Mouse (Mus musculus): Measurements from ENCODE around the gene Ap5s1. TPM values are rescaled to one million over a fixed set of nuclear protein-coding genes. Genes with fewer than 3 reads are reported as not detected.

The Ap5s1 gene
- polyA plus RNA-seq, 1 experiment from 2014 or later: 17.0 TPM

DNA sequence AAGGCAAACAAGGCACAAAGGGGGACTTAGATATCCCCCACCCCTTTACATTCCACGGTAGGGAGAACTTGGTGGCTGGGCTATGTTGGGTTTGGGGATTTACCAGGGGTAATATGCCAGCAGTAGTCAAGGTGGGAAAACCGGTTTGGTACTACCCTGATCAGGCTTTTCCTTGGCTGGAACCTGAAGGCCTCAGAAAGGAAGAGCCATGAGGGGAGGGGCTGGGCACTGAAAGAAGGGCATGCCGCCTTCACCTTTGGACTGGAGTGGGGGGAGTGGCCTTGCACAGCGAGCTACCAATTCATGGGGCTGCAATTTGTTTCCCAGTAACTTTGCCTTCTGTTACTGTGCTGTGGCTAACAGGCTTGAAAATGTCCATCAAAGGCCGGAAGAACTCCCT lies 30.4 kb upstream of the Ap5s1 start:
- no peak overlapping the region for H3K4me3 ChIP-seq (ENCODE audit: inconsistent target)
- 83% methylated on average over 5 of the region's 5 CpGs for WGBS (ENCODE audit: missing documents)
- no peak overlapping the region for H3K27ac ChIP-seq
- peaks cover 37% of the 10 kb centered on the region for H3K79me2 ChIP-seq (ENCODE audit: inconsistent target)
- H3K36me3 ChIP-seq (ENCODE audit: inconsistent target): peaks cover 5% of the 10 kb centered on the region; the same call in 1 of the 2 replicates

DNA sequence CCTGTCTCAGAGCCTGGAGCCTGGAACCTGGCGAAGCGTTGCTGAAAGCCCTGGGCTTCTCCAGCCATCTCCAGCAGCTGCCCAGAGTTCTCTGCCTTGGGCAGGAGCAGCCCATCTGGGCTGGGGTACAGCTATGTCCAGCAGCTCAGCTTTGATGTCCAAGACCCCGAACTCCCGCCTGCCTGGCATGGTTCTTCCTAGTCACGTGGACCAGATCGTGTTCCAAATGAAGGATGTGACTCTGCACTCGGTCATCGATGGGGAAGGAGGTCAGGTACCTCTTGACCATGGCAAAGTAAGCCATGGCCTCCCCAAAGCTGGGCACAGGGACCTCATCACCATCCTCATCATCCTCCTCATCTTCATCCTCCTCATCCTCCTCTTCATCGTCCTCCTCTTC lies 28.9 kb upstream of the Ap5s1 start:
- Histone ChIP-seq H3K27ac (no peak overlapping the region), H3K79me2 (ENCODE audit: inconsistent target) (peaks cover 37% of the 10 kb centered on the region), H3K4me3 (ENCODE audit: inconsistent target) (peak overlapping the region; percentile 61), H3K36me3 (ENCODE audit: inconsistent target) (peaks cover 5% of the 10 kb centered on the region; the same call in 1 of the 2 replicates)
- WGBS (ENCODE audit: missing documents): 88% methylated on average over 9 of the region's 9 CpGs

- Histone ChIP-seq H3K27ac (peak overlapping the region; percentile 25; the same call in 1 of the 2 replicates), H3K79me2 (ENCODE audit: inconsistent target) (peaks cover 37% of the 10 kb centered on the region), H3K4me3 (ENCODE audit: inconsistent target) (peak overlapping the region; percentile 61), H3K36me3 (ENCODE audit: inconsistent target) (peaks cover 5% of the 10 kb centered on the region; the same call in 1 of the 2 replicates)
- 47% methylated on average over 25 of the region's 26 CpGs for whole genome bisulfite sequencing (ENCODE audit: missing documents)
These were observed 28.0 kb upstream of the Ap5s1 start for GRCm38 (mm10) chr2:131178828-131179245.

DNA sequence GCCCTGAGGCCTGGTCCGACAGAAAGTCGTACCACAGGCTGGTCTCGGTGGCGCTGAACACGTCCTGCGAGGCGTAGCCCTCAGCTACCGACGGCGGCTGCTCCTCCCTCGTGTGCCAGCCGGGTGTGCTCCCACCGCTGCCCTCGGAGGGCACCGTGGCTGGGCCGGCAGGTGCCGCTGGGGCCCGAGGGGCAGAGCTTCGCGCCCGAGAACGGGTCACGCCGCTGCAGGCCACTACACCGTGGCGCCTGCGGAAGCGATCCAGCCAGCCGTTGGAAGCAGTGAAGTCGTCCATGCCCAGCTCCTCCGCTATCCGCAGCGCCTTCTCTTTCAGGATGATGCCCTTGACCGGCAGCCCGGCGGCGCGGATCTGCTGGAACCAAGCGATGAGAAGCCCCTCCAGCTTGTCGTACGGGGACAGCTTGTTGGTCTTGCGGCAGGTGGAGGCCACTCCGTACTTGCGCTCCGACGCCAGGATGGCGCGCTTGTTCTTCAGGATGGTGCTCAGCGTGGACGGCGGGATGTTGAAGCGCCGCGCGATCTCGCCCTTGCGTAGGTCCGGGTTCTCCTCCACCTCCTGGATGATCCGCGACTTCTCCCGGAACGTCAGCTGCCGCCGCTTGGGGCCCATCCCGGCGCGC lies 27.5 kb upstream of the Ap5s1 start:
- H3K27ac ChIP-seq: peak overlapping the region; percentile 73
- H3K79me2 ChIP-seq (ENCODE audit: inconsistent target): peaks cover 37% of the 10 kb centered on the region
- H3K36me3 ChIP-seq (ENCODE audit: inconsistent target): peaks cover 5% of the 10 kb centered on the region; the same call in 1 of the 2 replicates
- WGBS (ENCODE audit: missing documents): under 1% methylated on average over 65 of the region's 67 CpGs
- H3K4me3 ChIP-seq (ENCODE audit: inconsistent target): peak overlapping the region; percentile 61

DNA sequence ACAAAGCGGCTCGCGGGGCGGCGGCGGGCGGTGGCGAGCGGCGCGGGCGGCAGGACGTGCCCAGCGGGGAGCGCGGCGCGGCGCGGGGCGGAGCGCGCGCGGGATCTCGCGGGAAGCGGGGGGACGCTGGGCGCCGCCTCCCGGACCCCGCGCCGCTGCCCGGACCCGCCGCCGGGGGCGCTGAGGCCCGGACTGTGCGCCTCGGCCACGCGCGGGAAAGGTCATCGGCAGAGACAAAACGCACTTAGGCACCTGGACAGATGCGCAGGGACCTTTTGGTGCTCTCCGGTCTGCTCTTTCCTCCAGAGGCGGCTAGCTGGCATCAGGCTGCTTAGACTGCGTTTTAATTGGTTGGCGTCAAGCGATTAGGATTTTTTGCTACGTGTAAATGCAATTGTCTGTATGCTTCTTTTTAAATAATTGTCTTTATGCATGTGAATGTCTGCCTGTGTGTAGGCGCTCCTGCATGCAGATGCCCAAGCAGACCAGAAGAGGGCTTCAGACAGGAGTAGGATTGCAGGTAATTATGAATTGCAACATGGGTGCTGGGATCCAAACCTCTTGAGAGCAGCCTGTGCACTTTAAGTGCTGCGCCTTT lies 26.8 kb upstream of the Ap5s1 start, which contains the start of gene Cenpb:
Cenpb (minus strand) TSS at position 78 of the 598 bp plus-strand sequence.
- Histone ChIP-seq H3K79me2 (ENCODE audit: inconsistent target) (peaks cover 37% of the 10 kb centered on the region), H3K27ac (peak within 1 kb of the TSS; percentile 73), H3K36me3 (ENCODE audit: inconsistent target) (peaks cover 5% of the 10 kb centered on the region; the same call in 1 of the 2 replicates), H3K4me3 (ENCODE audit: inconsistent target) (peak within 1 kb of the TSS; percentile 61)
- 2% methylated on average over 52 of the region's 57 CpGs for WGBS (ENCODE audit: missing documents)

DNA sequence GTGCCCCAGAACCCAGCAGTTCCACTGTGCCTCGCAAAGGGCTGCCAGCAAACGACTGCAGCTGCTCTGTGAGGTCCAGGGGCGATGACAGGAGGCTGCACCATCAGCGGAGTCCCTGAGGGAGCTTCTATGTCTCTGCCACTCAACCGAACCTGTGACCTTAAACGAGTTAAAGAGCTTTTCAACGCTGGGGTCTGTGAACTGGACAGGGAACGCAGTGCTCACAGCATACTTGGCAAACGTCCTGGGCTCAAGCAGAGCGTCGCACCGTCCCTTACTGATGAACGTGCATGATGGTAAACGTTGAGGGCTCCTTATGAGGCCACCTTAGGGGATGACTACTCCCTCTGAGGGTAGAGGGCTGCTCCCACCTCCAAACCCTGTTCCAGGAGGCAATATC lies 20.5 kb upstream of the Ap5s1 start:
- H3K27ac ChIP-seq: peak overlapping the region; percentile 38; the same call in 1 of the 2 replicates
- 12% methylated on average over 14 of the region's 14 CpGs for WGBS (ENCODE audit: missing documents)
- H3K36me3 ChIP-seq (ENCODE audit: inconsistent target): no peaks in the 10 kb centered on the region
- H3K4me3 ChIP-seq (ENCODE audit: inconsistent target): peak overlapping the region; percentile 70
- peaks cover 23% of the 10 kb centered on the region for H3K79me2 ChIP-seq (ENCODE audit: inconsistent target)

GRCm38 (mm10) chr2:131186771-131187601 lies 19.9 kb upstream of the Ap5s1 start, which contains the start of the genes Cdc25b and Spef1:
TSS of gene Cdc25b (plus strand) at chr2:131186949.
TSS of gene Spef1 (minus strand) at chr2:131187282.
- Histone ChIP-seq H3K27ac (peak within 1 kb of the TSS; percentile 68), H3K4me3 (ENCODE audit: inconsistent target) (peak within 1 kb of the TSS; percentile 70)
- WGBS (ENCODE audit: missing documents): 2% methylated on average over 40 of the region's 43 CpGs

DNA sequence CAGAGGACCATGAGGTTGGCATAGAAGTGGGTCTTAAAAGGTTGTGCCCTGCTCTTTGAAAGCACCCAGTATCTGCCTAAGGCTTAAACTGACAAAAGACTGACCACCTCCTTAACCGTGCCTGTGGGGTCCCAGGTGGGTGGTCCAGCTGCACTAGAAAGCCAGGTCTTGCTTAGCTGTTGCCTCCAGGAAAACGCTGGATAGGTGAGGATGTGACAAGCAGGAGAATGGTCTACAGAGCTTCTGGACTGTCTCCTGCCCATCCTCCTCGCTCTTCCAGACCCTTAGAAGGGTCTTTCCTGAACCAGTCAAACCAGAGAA lies 19.3 kb upstream of the Ap5s1 start:
- 67% methylated on average over 3 of the region's 3 CpGs for WGBS (ENCODE audit: missing documents)
- no peaks in the 10 kb centered on the region; the same call in 1 of the 2 replicates for H3K36me3 ChIP-seq (ENCODE audit: inconsistent target)
- H3K4me3 ChIP-seq (ENCODE audit: inconsistent target): peak overlapping the region; percentile 70
- H3K79me2 ChIP-seq (ENCODE audit: inconsistent target): peaks cover 23% of the 10 kb centered on the region
- H3K27ac ChIP-seq: peak overlapping the region; percentile 68

More at GRCm38 (mm10) chr2:131186771-131187601, 19.9 kb upstream of the Ap5s1 start, which contains the start of the genes Cdc25b and Spef1:
- no peaks in the 10 kb centered on the region for H3K36me3 ChIP-seq (ENCODE audit: inconsistent target)
- H3K79me2 ChIP-seq (ENCODE audit: inconsistent target): peaks cover 23% of the 10 kb centered on the region

DNA sequence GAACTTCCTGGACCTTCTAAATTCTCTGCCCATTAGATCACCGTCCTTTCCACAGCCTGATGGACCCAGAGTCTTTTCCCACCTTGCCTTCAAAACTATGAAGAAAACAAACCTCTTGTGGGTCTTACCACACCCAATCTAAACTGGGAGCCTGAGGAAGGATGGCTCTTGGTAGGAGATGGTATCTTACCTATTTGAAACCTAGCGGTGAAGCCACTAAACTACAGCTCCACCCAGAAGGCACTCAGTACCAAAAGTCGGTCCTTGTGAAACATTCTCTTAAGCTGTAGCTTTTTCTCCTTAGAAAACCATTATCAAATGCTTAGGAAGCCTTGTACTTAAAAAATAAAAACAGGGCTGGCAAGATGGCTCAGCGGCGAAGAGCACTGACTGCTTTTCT lies 18.6 kb upstream of the Ap5s1 start:
- H3K4me3 ChIP-seq (ENCODE audit: inconsistent target): peak overlapping the region; percentile 70; the same call in 1 of the 2 replicates
- H3K36me3 ChIP-seq (ENCODE audit: inconsistent target): peaks cover 6% of the 10 kb centered on the region; the same call in 1 of the 2 replicates
- 98% methylated on average over 5 of the region's 5 CpGs for WGBS (ENCODE audit: missing documents)
- no peak overlapping the region for H3K27ac ChIP-seq
- peaks cover 23% of the 10 kb centered on the region for H3K79me2 ChIP-seq (ENCODE audit: inconsistent target)

DNA sequence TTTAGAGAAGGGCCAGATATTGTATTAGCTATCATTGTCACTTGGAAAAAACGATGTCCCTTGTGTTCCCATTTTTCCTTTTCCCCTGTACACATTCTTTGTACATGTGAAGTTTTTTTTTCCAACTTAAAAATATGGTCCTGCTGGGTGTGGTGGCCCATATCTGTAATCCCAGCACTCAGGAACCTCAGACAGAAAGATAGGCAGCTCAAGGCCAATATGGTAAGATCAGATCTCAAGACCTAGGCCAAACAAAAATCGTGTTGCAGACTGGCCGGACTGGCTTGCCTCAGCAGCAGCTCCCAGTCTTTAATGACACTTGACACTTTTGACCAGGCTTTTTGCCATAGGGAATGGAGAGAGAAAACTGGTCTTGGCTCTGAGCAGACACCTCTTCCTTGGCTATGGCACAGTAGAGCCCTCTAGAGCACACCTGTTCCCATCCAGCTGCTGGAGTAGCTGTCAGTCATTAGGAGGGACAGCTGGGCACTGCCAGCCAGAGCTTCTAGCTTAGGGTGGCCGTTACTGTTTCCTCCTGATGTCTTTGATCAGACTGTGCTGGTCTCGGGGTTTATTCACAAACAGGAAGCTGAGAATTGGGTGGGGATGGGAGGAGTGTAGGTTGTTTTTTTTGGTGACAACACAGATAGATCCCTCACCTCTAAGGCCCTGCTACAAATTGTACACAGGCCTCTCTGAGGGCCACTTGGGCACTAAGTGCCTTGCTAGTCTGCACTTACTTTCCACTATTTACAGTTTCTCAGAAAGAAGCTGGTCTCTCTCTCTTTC lies 17.2 kb upstream of the Ap5s1 start:
- no peak overlapping the region for H3K4me3 ChIP-seq (ENCODE audit: inconsistent target)
- peaks cover 23% of the 10 kb centered on the region for H3K79me2 ChIP-seq (ENCODE audit: inconsistent target)
- H3K36me3 ChIP-seq (ENCODE audit: inconsistent target): peaks cover 16% of the 10 kb centered on the region; the same call in 1 of the 2 replicates
- H3K27ac ChIP-seq: peak overlapping the region; percentile 13; the same call in 1 of the 2 replicates
- WGBS (ENCODE audit: missing documents): 68% methylated on average over 5 of the region's 5 CpGs

- peaks cover 16% of the 10 kb centered on the region; the same call in 1 of the 2 replicates for H3K36me3 ChIP-seq (ENCODE audit: inconsistent target)
- peaks cover 23% of the 10 kb centered on the region for H3K79me2 ChIP-seq (ENCODE audit: inconsistent target)
- WGBS (ENCODE audit: missing documents): 97% methylated on average over 9 of the region's 10 CpGs
- no peak overlapping the region for H3K4me3 ChIP-seq (ENCODE audit: inconsistent target)
- H3K27ac ChIP-seq: no peak overlapping the region
These were observed 16.4 kb upstream of the Ap5s1 start for GRCm38 (mm10) chr2:131190344-131191004.

DNA sequence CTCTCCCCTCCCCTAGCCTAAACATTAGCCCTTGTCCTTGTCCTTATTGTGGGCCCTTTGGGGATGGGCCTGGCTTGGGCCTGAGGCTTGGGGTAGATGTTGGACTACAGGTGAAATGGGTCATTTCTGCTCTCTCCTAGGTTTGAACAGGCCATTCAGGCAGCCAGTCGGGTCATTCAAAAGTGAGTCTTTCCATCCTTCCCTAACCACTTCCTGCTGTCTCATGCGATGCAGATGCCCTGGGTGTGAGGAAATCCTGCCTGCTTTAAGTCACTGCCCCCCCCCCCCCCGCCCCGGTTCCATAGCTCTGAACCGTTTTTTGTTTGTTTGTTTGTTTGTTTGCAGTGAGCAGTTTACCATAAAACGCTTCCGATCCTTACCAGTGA lies 15.9 kb upstream of the Ap5s1 start:
- 68% methylated on average over 4 of the region's 7 CpGs for WGBS (ENCODE audit: missing documents)

DNA sequence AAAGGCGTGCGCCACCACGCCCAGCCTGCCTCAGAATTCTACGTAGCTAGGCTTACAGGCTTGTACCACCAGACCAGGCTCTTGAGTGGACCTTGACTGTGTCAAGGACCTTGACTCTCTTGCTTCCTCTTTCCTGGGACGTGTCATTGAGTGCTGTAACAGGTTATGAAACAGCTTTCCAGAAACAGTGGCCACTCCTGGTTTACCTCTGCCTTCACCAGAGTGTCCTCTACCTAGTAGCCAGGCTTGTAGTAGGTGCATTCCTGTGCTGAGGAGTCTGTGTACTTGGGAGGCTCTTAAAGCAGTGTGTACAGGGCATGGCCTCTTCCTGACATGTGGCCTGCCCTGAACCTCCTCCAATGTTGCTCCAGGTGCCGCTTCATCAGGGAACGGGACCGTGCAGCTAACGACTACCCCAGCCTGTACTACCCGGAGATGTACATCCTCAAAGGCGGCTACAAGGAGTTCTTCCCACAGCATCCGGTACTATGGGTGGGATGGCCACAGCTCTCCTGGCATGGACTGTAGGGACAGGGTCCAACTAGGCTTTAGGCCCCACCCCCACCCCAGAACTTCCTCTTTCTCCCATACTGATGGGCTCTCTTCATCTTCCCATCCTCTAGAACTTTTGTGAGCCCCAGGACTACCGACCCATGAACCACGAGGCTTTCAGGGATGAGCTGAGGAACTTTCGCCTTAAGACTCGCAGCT lies 10.1 kb upstream of the Ap5s1 start:
- WGBS (ENCODE audit: missing documents): 76% methylated on average over 13 of the region's 16 CpGs
- peaks cover 16% of the 10 kb centered on the region; the same call in 1 of the 2 replicates for H3K36me3 ChIP-seq (ENCODE audit: inconsistent target)
- H3K27ac ChIP-seq: no peak overlapping the region

More for the DNA sequence above, 15.9 kb upstream of the Ap5s1 start:
- Histone ChIP-seq H3K79me2 (ENCODE audit: inconsistent target) (peaks cover 23% of the 10 kb centered on the region), H3K36me3 (ENCODE audit: inconsistent target) (peaks cover 16% of the 10 kb centered on the region; the same call in 1 of the 2 replicates), H3K4me3 (ENCODE audit: inconsistent target) (no peak overlapping the region), H3K27ac (no peak overlapping the region)

More for the DNA sequence above, 10.1 kb upstream of the Ap5s1 start:
- Histone ChIP-seq H3K4me3 (ENCODE audit: inconsistent target) (no peak overlapping the region), H3K79me2 (ENCODE audit: inconsistent target) (no peaks in the 10 kb centered on the region)

All from macrophage (primary cell).